Mouse (Mus musculus): ENCODE data around the gene Lemd2.

DNA sequence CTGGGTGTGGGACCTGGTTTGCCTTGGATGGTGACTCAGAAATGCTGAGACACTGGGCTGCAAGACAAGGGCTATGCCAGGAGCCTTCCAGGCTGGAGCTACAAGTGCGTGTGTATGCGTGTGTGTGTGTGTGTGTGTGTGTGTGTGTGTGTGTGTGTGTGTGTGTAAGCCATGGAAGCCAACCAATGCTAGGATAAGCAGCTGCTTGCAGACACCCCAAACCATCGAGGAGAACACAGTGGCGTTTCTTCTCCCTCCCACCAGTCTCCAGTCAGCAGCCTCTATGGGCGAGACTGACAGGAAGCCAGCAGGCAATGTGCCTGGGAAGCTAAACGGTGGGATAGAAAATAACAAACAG, 26.9 kb upstream of the Lemd2 start:
- no peak for TF ChIP-seq CTCF (IDR thresholded peaks at IDR 0.05; ENCODE audit: extremely low read depth, insufficient read depth, low read length)
- TF ChIP-seq POLR2A (IDR thresholded peaks at IDR 0.05; ENCODE audit: extremely low read depth, insufficient read depth, low read length) = no peak

Measured in cortical plate, adult 2 months (tissue).